Mouse (Mus musculus): Measurements from ENCODE around the gene Lsamp.

Gene Lsamp

GRCm38 (mm10) chr16:42048138-42048537 lies 2064.0 kb downstream of the Lsamp start:
- DNase-seq (ENCODE audit: low read depth, low spot score), result no peak

- DNase-seq (ENCODE audit: low read depth, low spot score), result no peak
These were observed 2075.8 kb downstream of the Lsamp start for GRCm38 (mm10) chr16:42059927-42060326.

DNA sequence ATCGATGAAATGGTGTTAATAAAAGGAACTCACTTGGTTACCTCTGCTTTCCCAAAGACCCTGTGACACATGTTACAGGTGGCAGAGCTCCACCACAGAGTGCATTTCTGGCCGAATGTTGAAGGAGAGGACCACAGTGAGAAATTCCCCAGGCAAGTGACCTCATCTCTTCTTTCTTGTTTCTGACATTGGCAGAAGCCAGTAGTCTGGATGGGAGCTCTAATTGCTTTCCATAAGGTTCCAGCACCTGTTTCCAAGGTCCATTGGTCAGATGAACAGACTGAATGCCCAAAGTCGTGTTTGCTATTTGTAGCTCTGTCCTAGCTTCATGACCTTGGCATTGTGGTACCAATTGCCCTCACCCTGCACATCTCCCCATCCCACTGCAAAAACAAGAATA lies 2090.2 kb downstream of the Lsamp start:
- no peak for DNase-seq (ENCODE audit: low read depth, low spot score)

- DNase-seq (ENCODE audit: low read depth, low spot score), result no peak
These were observed 2095.4 kb downstream of the Lsamp start for GRCm38 (mm10) chr16:42079573-42079972.

GRCm38 (mm10) chr16:42081611-42082010 lies 2097.4 kb downstream of the Lsamp start:
- no peak for DNase-seq (ENCODE audit: low read depth, low spot score)

DNA sequence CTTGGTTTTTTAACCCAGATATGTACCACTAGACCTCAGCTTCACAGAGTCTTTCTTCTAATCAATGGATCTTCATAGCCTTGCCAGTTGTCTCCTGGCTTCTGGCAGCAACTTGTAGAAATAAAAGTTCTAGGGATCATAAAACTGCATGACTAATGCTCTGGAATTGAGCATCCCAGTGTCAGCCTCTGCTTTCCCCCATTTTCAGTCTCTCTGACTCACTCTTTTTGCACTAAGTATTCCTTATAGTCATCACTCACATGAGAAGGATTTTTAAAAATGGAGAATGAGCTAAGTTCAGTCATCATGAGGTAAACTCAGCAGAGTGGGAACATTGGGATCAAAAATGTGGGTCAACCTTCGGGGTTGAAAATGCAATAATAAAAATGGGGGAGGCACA lies 2113.3 kb downstream of the Lsamp start:
- no peak for DNase-seq (ENCODE audit: low read depth, low spot score)

GRCm38 (mm10) chr16:42102186-42102585 lies 2118.0 kb downstream of the Lsamp start:
- DNase-seq (ENCODE audit: low read depth, low spot score), result no peak

DNA sequence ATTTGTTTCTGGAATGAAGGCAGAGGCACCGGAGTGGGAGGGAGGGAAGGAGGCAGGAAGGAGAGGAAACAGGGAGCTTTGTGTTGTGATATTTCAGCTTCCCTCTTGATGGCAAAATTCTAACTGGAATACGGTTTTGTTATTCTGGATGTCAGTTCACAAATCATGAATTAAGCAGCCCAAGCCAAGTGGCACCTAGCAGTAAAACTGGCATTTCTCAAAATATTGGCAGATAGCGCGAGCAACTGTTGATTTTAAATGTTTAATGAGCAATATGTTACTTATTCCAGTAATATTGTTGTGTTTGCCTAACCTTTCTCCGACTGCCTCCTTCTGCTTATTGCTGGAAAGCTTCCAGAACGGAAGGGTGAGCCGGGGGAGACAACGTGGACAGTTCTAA lies 2118.5 kb downstream of the Lsamp start:
- DNase-seq (ENCODE audit: low read depth, low spot score), result no peak

DNA sequence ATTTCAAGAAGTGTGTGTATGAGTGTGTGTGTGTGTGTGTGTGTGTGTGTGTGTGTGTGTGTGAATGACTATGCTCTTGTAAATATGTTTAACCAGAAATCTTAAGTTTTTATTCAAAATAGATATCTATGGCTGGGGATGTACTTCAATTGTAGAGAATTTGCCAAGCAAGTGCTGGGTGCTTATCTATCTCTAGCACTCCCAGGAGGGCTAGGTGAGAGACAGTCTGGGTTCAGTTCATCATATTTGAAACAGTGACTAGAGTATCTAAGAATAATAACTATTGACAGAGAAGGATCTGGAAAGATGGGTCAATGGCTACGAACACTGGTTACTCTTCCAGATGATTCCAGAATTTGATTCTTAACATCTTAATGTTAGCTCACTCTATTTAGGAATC lies 2128.1 kb downstream of the Lsamp start:
- no peak for DNase-seq (ENCODE audit: low read depth, low spot score)

DNA sequence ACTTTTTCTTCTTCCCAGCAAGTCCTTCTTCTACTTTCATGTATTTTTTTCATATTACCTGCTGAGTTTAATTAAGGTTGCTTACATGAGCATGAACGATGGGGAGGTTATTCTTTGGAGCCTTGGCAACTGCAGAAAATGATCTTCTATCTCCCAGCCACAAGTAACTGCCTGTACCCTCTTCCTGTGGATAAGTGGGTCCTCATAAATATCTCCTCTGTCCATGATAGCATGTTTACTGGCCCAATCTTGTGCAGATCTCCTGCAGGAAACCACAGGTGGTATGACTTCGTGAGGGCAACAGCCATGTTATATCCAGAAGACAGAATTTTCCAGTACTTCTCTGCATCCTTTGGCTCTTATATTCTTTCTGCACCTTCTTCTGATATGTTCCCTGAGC lies 2129.1 kb downstream of the Lsamp start:
- no peak for DNase-seq (ENCODE audit: low read depth, low spot score)

GRCm38 (mm10) chr16:42121788-42122187 lies 2137.6 kb downstream of the Lsamp start:
- no peak for DNase-seq (ENCODE audit: low read depth, low spot score)

DNA sequence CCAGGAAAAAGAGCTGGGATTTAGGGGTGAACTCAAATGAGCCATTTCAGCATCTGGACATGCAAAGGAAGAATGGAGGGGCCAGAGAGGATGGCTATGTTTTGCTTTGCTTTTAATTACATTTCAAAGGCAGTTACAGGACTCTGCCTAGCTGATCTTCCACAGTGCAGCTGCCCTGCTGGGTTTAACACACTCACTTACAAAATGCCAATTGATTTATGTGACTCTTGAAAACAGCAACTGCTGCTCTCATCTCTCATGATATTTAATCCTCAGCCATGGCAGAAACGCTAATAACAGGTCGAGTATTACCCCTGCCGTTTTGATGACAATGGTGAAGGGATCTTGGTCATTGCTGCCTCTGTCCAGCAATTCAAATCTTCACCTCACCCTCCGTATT lies 2139.7 kb downstream of the Lsamp start:
- no peak for DNase-seq (ENCODE audit: low read depth, low spot score)

GRCm38 (mm10) chr16:42126061-42126460 lies 2141.9 kb downstream of the Lsamp start:
- DNase-seq (ENCODE audit: low read depth, low spot score), result peak; percentile 73

GRCm38 (mm10) chr16:42147164-42147563 lies 2163.0 kb downstream of the Lsamp start:
- DNase-seq (ENCODE audit: low read depth, low spot score), result no peak

- DNase-seq (ENCODE audit: low read depth, low spot score), result no peak
These were observed 2165.2 kb downstream of the Lsamp start for GRCm38 (mm10) chr16:42149216-42149942.

DNA sequence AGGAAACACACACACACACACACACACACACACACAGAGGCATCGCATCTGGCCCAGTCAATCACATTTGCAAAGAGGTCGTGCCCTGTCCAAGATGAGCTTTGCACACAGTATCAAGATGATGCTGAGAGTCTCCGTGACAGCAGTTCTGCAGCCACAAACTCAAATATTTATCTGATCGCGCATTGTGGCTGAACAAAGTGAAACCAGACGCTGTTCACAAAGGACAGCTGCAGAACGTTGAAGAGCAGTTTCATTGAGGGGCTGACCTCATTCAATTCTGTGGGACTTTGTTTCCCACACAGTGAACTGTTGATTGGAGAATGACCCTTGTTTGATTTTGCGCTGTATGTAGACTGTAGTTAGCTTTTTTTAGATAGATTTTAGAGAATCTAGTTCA lies 2168.5 kb downstream of the Lsamp start:
- DNase-seq (ENCODE audit: low read depth, low spot score), result no peak

DNA sequence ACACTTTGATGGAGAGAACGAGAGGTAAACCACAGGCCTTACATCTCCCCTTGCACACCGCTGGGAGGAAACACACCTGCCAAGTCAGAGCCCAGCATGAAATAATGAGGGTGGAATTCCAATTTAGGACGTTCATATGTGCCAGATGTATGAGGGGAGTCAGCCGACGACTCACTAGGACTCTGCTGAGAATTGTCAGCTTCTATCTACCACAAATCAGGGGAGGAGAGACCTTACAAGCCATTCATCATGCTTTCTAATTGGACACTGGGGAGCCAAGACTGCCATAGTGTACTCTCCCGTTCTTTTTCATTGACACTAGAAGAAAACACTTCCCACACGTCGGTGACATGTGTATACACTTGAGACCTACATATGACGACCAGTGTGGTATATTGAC lies 2173.7 kb downstream of the Lsamp start:
- DNase-seq (ENCODE audit: low read depth, low spot score), result no peak

- DNase-seq (ENCODE audit: low read depth, low spot score), result peak; percentile 86
These were observed 2180.8 kb downstream of the Lsamp start for GRCm38 (mm10) chr16:42164941-42165340.

DNA sequence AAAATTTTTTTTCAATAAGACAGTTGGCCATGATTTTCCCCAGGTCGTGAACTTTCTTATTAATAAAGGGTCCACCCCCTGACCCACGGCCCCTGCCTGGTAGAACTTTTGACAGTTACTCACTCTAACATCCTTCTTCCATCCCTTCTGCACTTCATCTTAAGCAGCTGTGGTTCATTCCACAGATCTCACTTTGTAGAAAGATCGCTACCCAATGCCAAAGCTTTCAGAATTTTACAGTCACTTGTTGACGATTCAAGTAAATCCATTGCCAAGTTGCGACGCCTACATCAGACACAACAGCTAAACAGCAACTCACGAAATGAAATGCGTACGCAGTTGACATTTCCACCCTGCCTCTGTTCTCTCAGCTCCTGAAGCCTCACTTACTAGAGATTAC lies 2184.1 kb downstream of the Lsamp start:
- DNase-seq (ENCODE audit: low read depth, low spot score), result no peak

DNA sequence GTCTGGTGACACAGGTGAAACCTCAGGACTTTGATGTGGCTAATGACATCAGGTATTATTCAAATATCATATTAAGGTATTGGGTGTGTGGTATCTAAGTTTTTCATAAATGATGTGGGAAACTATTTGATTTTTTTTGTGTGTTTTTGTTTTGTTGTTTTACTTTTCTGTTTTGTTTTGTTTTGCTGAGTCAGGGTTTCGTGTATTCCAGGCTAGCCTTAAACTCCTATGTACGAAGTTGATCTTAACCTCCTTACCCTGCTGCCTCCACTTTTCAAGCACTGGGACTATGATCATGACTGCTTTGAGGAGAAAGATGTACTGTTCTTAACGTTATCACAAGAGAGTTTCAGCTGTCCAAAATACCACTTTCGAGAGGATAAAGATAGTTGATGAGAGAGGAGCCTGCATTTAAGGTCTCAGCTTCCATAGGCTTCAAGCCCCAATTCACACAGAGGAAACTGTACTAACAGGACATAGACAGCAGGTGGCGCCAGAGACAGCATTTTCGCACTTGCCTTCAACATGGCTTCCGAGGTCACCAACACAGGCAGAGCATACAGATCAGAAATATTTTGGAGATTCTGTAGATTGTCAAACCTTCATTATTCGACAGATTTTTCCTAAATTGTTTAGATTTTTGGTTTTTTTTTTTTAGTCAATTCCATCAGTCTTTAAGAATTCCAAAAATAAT lies 2185.4 kb downstream of the Lsamp start:
- peak; percentile 79 for DNase-seq (ENCODE audit: low read depth, low spot score)

GRCm38 (mm10) chr16:42172476-42172875 lies 2188.3 kb downstream of the Lsamp start:
- DNase-seq (ENCODE audit: low read depth, low spot score), result peak; percentile 75

DNA sequence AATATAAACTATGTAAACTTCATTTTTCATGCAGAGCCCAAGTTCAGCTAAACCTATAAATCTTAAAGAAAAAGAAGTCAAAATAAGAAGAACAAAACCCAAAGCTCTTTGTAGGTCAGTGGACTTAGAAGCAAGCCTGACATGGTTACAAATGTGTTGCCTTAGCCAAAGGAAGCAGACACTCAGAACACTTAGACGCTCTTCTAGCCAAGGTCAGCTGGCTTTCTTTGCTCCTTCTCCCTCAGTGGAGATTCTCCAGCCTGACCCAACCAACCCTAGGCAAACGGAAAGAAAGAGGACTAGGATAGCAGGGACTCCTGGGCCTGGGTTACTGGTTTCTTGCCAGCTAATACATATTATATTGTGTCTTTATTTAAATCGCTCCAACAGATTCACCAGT lies 2194.7 kb downstream of the Lsamp start:
- no peak for DNase-seq (ENCODE audit: low read depth, low spot score)

DNA sequence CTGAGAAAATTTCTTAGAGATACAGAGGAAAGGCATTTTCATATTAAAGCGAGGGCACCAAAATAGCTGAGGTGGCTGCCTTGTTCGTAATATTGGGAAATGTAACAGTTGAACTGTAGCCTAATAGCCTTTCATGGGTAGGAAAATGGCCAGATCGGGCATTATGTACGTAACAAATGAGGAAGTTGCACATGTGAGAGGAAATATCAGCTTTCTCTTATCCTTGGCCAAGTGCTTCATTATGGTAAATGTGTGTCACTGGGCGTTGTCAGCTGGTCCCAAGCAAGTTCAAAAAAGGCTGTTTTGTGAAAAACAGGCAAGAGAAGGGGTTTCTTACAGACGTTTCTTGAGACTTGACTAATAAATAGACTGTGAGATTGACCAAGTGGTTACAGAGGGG lies 2195.9 kb downstream of the Lsamp start:
- DNase-seq (ENCODE audit: low read depth, low spot score), result no peak
